Mouse (Mus musculus): Measurements from ENCODE around the gene Bend7. TPM values are rescaled to one million over a fixed set of nuclear protein-coding genes. Genes with fewer than 3 reads are reported as not detected.

Gene Bend7
- total and polyA plus RNA-seq, 3 experiments = not detected

DNA sequence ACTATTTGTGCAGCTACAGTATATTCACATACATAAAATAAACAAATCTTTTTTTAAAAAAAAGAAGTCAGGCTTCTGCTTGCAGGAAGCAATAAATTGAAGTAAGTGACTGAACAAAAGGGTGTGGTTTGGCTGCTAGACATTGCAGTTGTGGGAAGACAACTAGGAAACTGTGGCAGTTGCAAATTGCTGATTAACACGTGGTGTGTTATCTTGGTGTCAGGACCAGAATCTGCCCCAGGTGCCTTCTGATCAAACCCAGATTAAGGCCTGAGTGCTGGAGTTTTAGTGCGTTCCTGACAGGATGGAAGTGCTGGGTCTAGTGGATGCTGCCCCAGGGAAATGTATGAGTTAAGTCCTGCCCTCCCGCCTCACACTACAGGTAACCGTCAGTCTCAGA is 113.9 kb downstream of the Bend7 start (continued):
- TF ChIP-seq USF2 (IDR thresholded peaks at IDR 0.05; ENCODE audit: borderline replicate concordance in 1 of 2, insufficient read depth in 1 of 2, low read depth in 1 of 2, low read length in 2 of 2) (no peak), MAFK (IDR thresholded peaks at IDR 0.05; ENCODE audit: borderline replicate concordance, low read depth, low read length) (no peak), ZC3H11A (IDR thresholded peaks at IDR 0.05; ENCODE audit: low read depth, low read length) (no peak), ELF1 (IDR thresholded peaks at IDR 0.05; ENCODE audit: low read depth, low read length) (no peak), CTCF (IDR thresholded peaks at IDR 0.05 in 2 of 3, conservative IDR thresholded peaks at IDR 0.05 in 1 of 3; ENCODE audit: control insufficient read depth in 1 of 3, insufficient read depth in 1 of 3, low read depth in 2 of 3, low read length in 3 of 3, poor library complexity in 1 of 3, severe bottlenecking in 1 of 3) (no peak), MEF2A (IDR thresholded peaks at IDR 0.05; ENCODE audit: extremely low read depth, insufficient replicate concordance, low read depth, low read length, poor library complexity, severe bottlenecking) (no peak), UBTF (IDR thresholded peaks at IDR 0.05; ENCODE audit: borderline replicate concordance, insufficient read depth, low read depth, low read length) (no peak), BHLHE40 (IDR thresholded peaks at IDR 0.05; ENCODE audit: borderline replicate concordance, low read depth, low read length) (no peak), NRF1 (IDR thresholded peaks at IDR 0.05; ENCODE audit: insufficient read depth, low read depth, low read length, poor library complexity, severe bottlenecking) (no peak), CHD2 (IDR thresholded peaks at IDR 0.05; ENCODE audit: low read length) (no peak), MXI1 (IDR thresholded peaks at IDR 0.05; ENCODE audit: low read depth, low read length) (no peak), HCFC1 (IDR thresholded peaks at IDR 0.05; ENCODE audit: low read depth, low read length) (no peak), RCOR1 (IDR thresholded peaks at IDR 0.05; ENCODE audit: low read depth, low read length) (peak; percentile 62), MYB (IDR thresholded peaks at IDR 0.05; ENCODE audit: low read depth, low read length) (0 out of 2 replicates have a peak, but pooled peaks have one; percentile 9), JUND (IDR thresholded peaks at IDR 0.05; ENCODE audit: low read depth, low read length) (no peak), USF1 (IDR thresholded peaks at IDR 0.05; ENCODE audit: low read depth, low read length) (peak; percentile 59; the same call in 1 of the 2 replicates), ZMIZ1 (IDR thresholded peaks at IDR 0.05; ENCODE audit: low read depth, low read length) (no peak), MAZ (IDR thresholded peaks at IDR 0.05; ENCODE audit: low read depth, low read length) (no peak), KAT2A (conservative IDR thresholded peaks at IDR 0.05; ENCODE audit: low read depth, low read length) (no peak), SIN3A (IDR thresholded peaks at IDR 0.05; ENCODE audit: low read length) (no peak), CHD1 (IDR thresholded peaks at IDR 0.05; ENCODE audit: low read depth, low read length) (no peak)

DNA sequence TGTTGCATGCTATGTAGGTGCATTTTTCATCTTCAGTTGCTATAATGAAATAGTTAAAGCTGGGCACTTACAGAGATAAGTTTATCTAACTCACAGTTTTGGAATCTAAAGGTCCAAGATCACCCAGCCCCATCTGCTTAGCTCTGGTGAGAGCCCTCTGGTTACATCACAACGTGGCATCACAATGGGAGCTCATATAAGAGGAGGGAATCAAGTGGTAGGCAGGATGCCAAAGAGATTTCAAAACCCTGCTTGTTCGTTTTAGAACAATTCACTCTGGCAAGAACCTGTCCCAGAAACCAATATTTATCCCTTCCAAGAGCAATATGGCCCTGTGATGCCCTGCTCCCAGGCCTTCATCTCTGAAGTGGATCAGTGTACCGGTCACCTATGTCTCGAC is 114.5 kb downstream of the Bend7 start:
- no peaks in the 10 kb centered on the region; a peak in 2 of 4 replicates for H3K27me3 ChIP-seq (ENCODE audit: control insufficient read depth in 1 of 2, insufficient read depth in 2 of 2, low read length in 2 of 2)
- no peak overlapping the region for H3K4me3 ChIP-seq (ENCODE audit: control insufficient read depth in 1 of 2, insufficient read depth in 1 of 2, low read depth in 2 of 2, low read length in 2 of 2)
- H3K9ac ChIP-seq (ENCODE audit: control insufficient read depth, low read depth, low read length, poor library complexity, severe bottlenecking) = no peak overlapping the region
- TF ChIP-seq E2F4 (IDR thresholded peaks at IDR 0.05; ENCODE audit: borderline replicate concordance, low read depth, low read length) = no peak
- TF ChIP-seq NRF1 (IDR thresholded peaks at IDR 0.05; ENCODE audit: insufficient read depth, low read depth, low read length, poor library complexity, severe bottlenecking) = no peak
- TF ChIP-seq TAL1 (IDR thresholded peaks at IDR 0.05; ENCODE audit: low read length) = no peak
- TF ChIP-seq MAZ (IDR thresholded peaks at IDR 0.05; ENCODE audit: low read depth, low read length) = no peak
- peaks cover 0 to 15% of the 10 kb centered on the region in 2 experiments; a peak in 2 of 4 replicates for H3K36me3 ChIP-seq (ENCODE audit: control insufficient read depth in 1 of 2, insufficient read depth in 2 of 2, low read length in 2 of 2)
- DNase-seq (ENCODE audit: low read depth, low spot score) = peak; percentile 4
- no peak overlapping the region for H3K27ac ChIP-seq (ENCODE audit: control insufficient read depth, low read depth, low read length)
- no peaks in the 10 kb centered on the region for H3K79me2 ChIP-seq (ENCODE audit: control insufficient read depth, insufficient read depth, low read length, poor library complexity)
- peaks cover 1 to 18% of the 10 kb centered on the region in 2 experiments; a peak in 2 of 4 replicates for H3K4me1 ChIP-seq (ENCODE audit: control insufficient read depth in 1 of 2, insufficient read depth in 2 of 2, low read length in 2 of 2)
- no peaks in the 10 kb centered on the region for H3K9me3 ChIP-seq (replicated peaks; ENCODE audit: insufficient read depth, low read length)

Data from MEL (cell line).